Mouse (Mus musculus) kidney, adult 2 months (tissue): ENCODE data around the gene Haghl. TPM values are rescaled to one million over a fixed set of nuclear protein-coding genes. Genes with fewer than 3 reads are reported as not detected.
A peak's percentile ranks its signal among the peaks of the same experiment; 100 is the strongest.

ENCODE experiments used
- DNase-seq: peaks from one replicate; pipeline ENCODE4 v3.0.0; 2021
- H3K27ac ChIP-seq: fragments of 200-500 bp; 2 replicates; pipeline ENCODE4 v1.5.1; 2012; ENCODE audit warnings: low read depth, low read length, control low read depth, inconsistent platforms; ENCODE audit not compliant: insufficient read depth
- H3K27me3 ChIP-seq: fragments of 200-500 bp; replicated peaks from 2 replicates; pipeline ENCODE4 v1.6.1; 2012; ENCODE audit warnings: mild to moderate bottlenecking, moderate library complexity, low read length, inconsistent platforms; ENCODE audit not compliant: control insufficient read depth, insufficient read depth
- H3K36me3 ChIP-seq: fragments of 200-500 bp; 2 replicates; pipeline ENCODE4 v1.6.1; 2012; ENCODE audit warnings: mild to moderate bottlenecking, moderate library complexity, low read length, inconsistent platforms; ENCODE audit not compliant: control insufficient read depth, insufficient read depth
- H3K4me1 ChIP-seq: fragments of 200-500 bp; 2 replicates; pipeline ENCODE4 v1.6.1; 2011; ENCODE audit warnings: low read length; ENCODE audit not compliant: control insufficient read depth, insufficient read depth
- H3K4me3 ChIP-seq: fragments of 200-500 bp; 2 replicates; pipeline ENCODE4 v1.5.1; 2011; ENCODE audit warnings: mild to moderate bottlenecking, low read depth, low read length, control low read depth; ENCODE audit not compliant: insufficient read depth
- CTCF ChIP-seq: fragments of 200-500 bp; conservative IDR thresholded peaks from 2 replicates; pipeline ENCODE4 v1.5.1; 2011; ENCODE audit warnings: low read depth, mild to moderate bottlenecking, control low read depth, low read length, moderate library complexity, mixed read lengths; ENCODE audit not compliant: insufficient read depth, insufficient read length
- POLR2A ChIP-seq: fragments of 200-500 bp; IDR thresholded peaks from one replicate; pipeline ENCODE4 v1.6.1; 2011; ENCODE audit warnings: low read depth, low read length, control low read depth
- WGBS: fragments of 180-500 bp; shearing (Covaris S2); methylation state at CpG from one replicate; pipeline ENCODE4 v1.1.7; 2018; 5-methylcytosine and 5-hydroxymethylcytosine counted together
- polyA plus RNA-seq: library from polyadenylated mRNA; depleted of rRNA; stranded (reverse); fragments of >200 nt; gene quantifications from 2 replicates; pipeline ENCODE4 v1.2.3, GENCODE M21; 2012

Haghl gene
- polyA plus RNA-seq, 1 experiment = 58.9 TPM

- no peaks in the 10 kb centered on the region for H3K36me3 ChIP-seq
- TF ChIP-seq CTCF (no peak), POLR2A (no peak)
- no peaks in the 10 kb centered on the region for H3K27me3 ChIP-seq
- H3K4me3 ChIP-seq = no peak overlapping the region
- no peaks in the 10 kb centered on the region for H3K4me1 ChIP-seq
- 62% methylated on average over 5 of the region's 5 CpGs for WGBS
- no peak for DNase-seq
- H3K27ac ChIP-seq = no peak overlapping the region
Observed at GRCm38 (mm10) chr17:25765886-25766285, 19.6 kb downstream of the Haghl start.

- no peak for DNase-seq
- 43% methylated on average over 3 of the region's 3 CpGs for WGBS
- no peak overlapping the region for H3K4me3 ChIP-seq
- H3K36me3 ChIP-seq = no peaks in the 10 kb centered on the region
- no peak overlapping the region for H3K27ac ChIP-seq
- H3K4me1 ChIP-seq = no peaks in the 10 kb centered on the region
- TF ChIP-seq POLR2A (no peak), CTCF (no peak)
- H3K27me3 ChIP-seq = no peaks in the 10 kb centered on the region
Observed at GRCm38 (mm10) chr17:25762591-25762990, 22.9 kb downstream of the Haghl start.

- TF ChIP-seq POLR2A (no peak), CTCF (no peak)
Observed at GRCm38 (mm10) chr17:25761561-25761970, 23.9 kb downstream of the Haghl start.

GRCm38 (mm10) chr17:25760148-25760547, 25.3 kb downstream of the Haghl start:
- TF ChIP-seq POLR2A = no peak
- TF ChIP-seq CTCF = no peak
- DNase-seq = no peak
- WGBS = 68% methylated on average over 8 of the region's 8 CpGs
- Histone ChIP-seq H3K36me3 (no peaks in the 10 kb centered on the region), H3K4me3 (no peak overlapping the region), H3K27me3 (no peaks in the 10 kb centered on the region), H3K27ac (no peak overlapping the region), H3K4me1 (no peaks in the 10 kb centered on the region)

More at GRCm38 (mm10) chr17:25761561-25761970, 23.9 kb downstream of the Haghl start:
- Histone ChIP-seq H3K4me3 (no peak overlapping the region), H3K4me1 (no peaks in the 10 kb centered on the region), H3K27me3 (no peaks in the 10 kb centered on the region), H3K36me3 (no peaks in the 10 kb centered on the region), H3K27ac (no peak overlapping the region)
- DNase-seq = no peak
- WGBS = 56% methylated on average over 4 of the region's 4 CpGs

- Histone ChIP-seq H3K36me3 (no peaks in the 10 kb centered on the region), H3K4me3 (no peak overlapping the region), H3K27me3 (no peaks in the 10 kb centered on the region), H3K27ac (no peak overlapping the region), H3K4me1 (no peaks in the 10 kb centered on the region)
- DNase-seq = no peak
- WGBS = 45% methylated on average over 3 of the region's 3 CpGs
- TF ChIP-seq CTCF (no peak), POLR2A (no peak)
Observed at GRCm38 (mm10) chr17:25757691-25758090, 27.8 kb downstream of the Haghl start.

GRCm38 (mm10) chr17:25756378-25757242, 28.9 kb downstream of the Haghl start:
- H3K4me3 ChIP-seq = no peak overlapping the region
- 68% methylated on average over 9 of the region's 9 CpGs for WGBS
- no peaks in the 10 kb centered on the region for H3K36me3 ChIP-seq
- H3K4me1 ChIP-seq = no peaks in the 10 kb centered on the region
- TF ChIP-seq CTCF (no peak), POLR2A (no peak)
- H3K27me3 ChIP-seq = no peaks in the 10 kb centered on the region
- no peak overlapping the region for H3K27ac ChIP-seq
- no peak for DNase-seq

- DNase-seq = peak; percentile 30
Observed at GRCm38 (mm10) chr17:25755627-25756377, 29.7 kb downstream of the Haghl start.

More at GRCm38 (mm10) chr17:25755627-25756377, 29.7 kb downstream of the Haghl start:
- Histone ChIP-seq H3K4me1 (no peaks in the 10 kb centered on the region), H3K36me3 (no peaks in the 10 kb centered on the region), H3K4me3 (no peak overlapping the region), H3K27me3 (no peaks in the 10 kb centered on the region), H3K27ac (no peak overlapping the region)
- TF ChIP-seq CTCF = no peak
- TF ChIP-seq POLR2A = no peak
- WGBS = 21% methylated on average over 4 of the region's 4 CpGs
